Mouse (Mus musculus): ENCODE measurements around the gene Trim65.

GRCm38 (mm10) chr11:116126261-116126660 lies 4.7 kb downstream of the Trim65 start:
- TF ChIP-seq ZC3H11A (IDR thresholded peaks at IDR 0.05; ENCODE audit: borderline replicate concordance, low read depth, low read length) (no peak), ZNF384 (IDR thresholded peaks at IDR 0.05; ENCODE audit: low read depth, low read length) (no peak), HCFC1 (IDR thresholded peaks at IDR 0.05; ENCODE audit: borderline replicate concordance, insufficient read depth, low read length) (no peak), MAFK (IDR thresholded peaks at IDR 0.05; ENCODE audit: insufficient read depth, low read depth, low read length) (no peak)

Data from ES-E14 (cell line).